Mouse (Mus musculus) adrenal gland, adult 10 weeks (tissue): ENCODE results near the gene Gm20708. TPM values are rescaled to one million over a fixed set of nuclear protein-coding genes. Genes with fewer than 3 reads are reported as not detected.

Experiments used
- polyA plus RNA-seq: library from polyadenylated mRNA; stranded (reverse); fragments of 350-450 nt; fragmentation: Illumina TruSeq; extraction: RNeasy Lipid Tissue Mini Kit (QIAGEN cat#74804); gene quantifications from one replicate; pipeline ENCODE4 v1.2.3, GENCODE M21; 2014; ENCODE audit warnings: low read depth, low replicate concordance

Gm20708 gene
- polyA plus RNA-seq = 2.5 TPM

GRCm38 (mm10) chr11:117809407-117810311 lies at the start of gene Gm20708, which contains the start of gene Syngr2:
TSS of gene Gm20708 (plus strand) at chr11:117809668.
TSS of gene Syngr2 (plus strand) at chr11:117809668.

GRCm38 (mm10) chr11:117781993-117782704 lies 27.3 kb upstream of the Gm20708 start, which contains the start of the genes Tmc8 and Tmc6:
TSS of gene Tmc8 (plus strand) at chr11:117782076.
TSS of gene Tmc6 (minus strand) at chr11:117782198.

GRCm38 (mm10) chr11:117797511-117798159 lies 11.8 kb upstream of the Gm20708 start, which contains the start of gene 6030468B19Rik:
TSS of gene 6030468B19Rik (plus strand) at chr11:117797660.

GRCm38 (mm10) chr11:117825333-117826101 lies 16.0 kb downstream of the Gm20708 start, which contains the start of the genes Afmid and Tk1:
TSS of gene Afmid (plus strand) at chr11:117825924.
TSS of gene Tk1 (minus strand) at chr11:117826092.

GRCm38 (mm10) chr11:117848985-117849671 lies 39.7 kb downstream of the Gm20708 start, which contains the start of gene Birc5:
TSS of gene Birc5 (plus strand) at chr11:117849251.

GRCm38 (mm10) chr11:117860601-117861000 lies 51.1 kb downstream of the Gm20708 start, which contains the start of gene Tmem235:
TSS of gene Tmem235 (plus strand) at chr11:117860752.

GRCm38 (mm10) chr11:117872861-117873608 lies 63.6 kb downstream of the Gm20708 start, which contains the start of gene Tha1:
TSS of gene Tha1 (minus strand) at chr11:117873481.

Other genes starting within 250 kb of the Gm20708 start
- 9.9 TPM for gene Tnrc6c, start 155.4 kb upstream of the Gm20708 start, polyA plus RNA-seq
- 0.35 TPM for gene Tmc8, start 27.6 kb upstream of the Gm20708 start, polyA plus RNA-seq
- 0.70 TPM for gene Tmc6, start 27.5 kb upstream of the Gm20708 start, polyA plus RNA-seq
- gene 6030468B19Rik, start 12.0 kb upstream of the Gm20708 start, polyA plus RNA-seq = not detected
- gene Syngr2, start within 50 bp of the Gm20708 start, polyA plus RNA-seq = 7.9 TPM
- 0.64 TPM for gene Afmid, start 16.3 kb downstream of the Gm20708 start, polyA plus RNA-seq
- not detected for gene Tk1, start 16.4 kb downstream of the Gm20708 start, polyA plus RNA-seq
- 3.5 TPM for gene Birc5, start 39.6 kb downstream of the Gm20708 start, polyA plus RNA-seq
- not detected for gene Tmem235, start 51.1 kb downstream of the Gm20708 start, polyA plus RNA-seq
- not detected for gene Tha1, start 63.8 kb downstream of the Gm20708 start, polyA plus RNA-seq
- 0.87 TPM for gene Socs3, start 160.4 kb downstream of the Gm20708 start, polyA plus RNA-seq
- gene Pgs1, start 176.6 kb downstream of the Gm20708 start, polyA plus RNA-seq = 8.0 TPM